Mouse (Mus musculus) ovary, adult 18-20 months (tissue): ENCODE results near the gene Gm12166.

Experiments
- DNase-seq: peaks from one replicate; pipeline ENCODE4 v3.0.0; 2022; ENCODE audit warnings: low spot score, mixed read lengths

Gene Gm12166

GRCm38 (mm10) chr11:46052105-46052659, at the start of gene Gm12166:
Gm12166 (minus strand) TSS chr11:46052321.
- peak; percentile 28 for DNase-seq

GRCm38 (mm10) chr11:46097062-46097461, 44.9 kb upstream of the Gm12166 start:
- DNase-seq, result no peak

- DNase-seq, result no peak
Measured at GRCm38 (mm10) chr11:46096265-46096649, 44.1 kb upstream of the Gm12166 start.

GRCm38 (mm10) chr11:46095477-46096264, 43.5 kb upstream of the Gm12166 start:
- DNase-seq, result no peak

- DNase-seq, result no peak
Measured at GRCm38 (mm10) chr11:46092121-46092520, 40.0 kb upstream of the Gm12166 start.

GRCm38 (mm10) chr11:46090951-46091667, 39.0 kb upstream of the Gm12166 start:
- no peak for DNase-seq

GRCm38 (mm10) chr11:46090036-46090725, 38.1 kb upstream of the Gm12166 start:
- DNase-seq, result no peak

GRCm38 (mm10) chr11:46089081-46089713, 37.1 kb upstream of the Gm12166 start:
- no peak for DNase-seq

- no peak for DNase-seq
Measured at GRCm38 (mm10) chr11:46086446-46086845, 34.3 kb upstream of the Gm12166 start.

- peak; percentile 35 for DNase-seq
Measured at GRCm38 (mm10) chr11:46085398-46086163, 33.5 kb upstream of the Gm12166 start.

- DNase-seq, result no peak
Measured at GRCm38 (mm10) chr11:46084568-46084967, 32.4 kb upstream of the Gm12166 start.

- DNase-seq, result no peak
Measured at GRCm38 (mm10) chr11:46083835-46084444, 31.8 kb upstream of the Gm12166 start.

- no peak for DNase-seq
Measured at GRCm38 (mm10) chr11:46083405-46083804, 31.3 kb upstream of the Gm12166 start.

GRCm38 (mm10) chr11:46081075-46081474, 29.0 kb upstream of the Gm12166 start:
- DNase-seq, result no peak

- DNase-seq, result no peak
Measured at GRCm38 (mm10) chr11:46077732-46078375, 25.7 kb upstream of the Gm12166 start.

- no peak for DNase-seq
Measured at GRCm38 (mm10) chr11:46077304-46077703, 25.2 kb upstream of the Gm12166 start.

GRCm38 (mm10) chr11:46076442-46077158, 24.5 kb upstream of the Gm12166 start:
- no peak for DNase-seq

GRCm38 (mm10) chr11:46075507-46075906, 23.4 kb upstream of the Gm12166 start:
- no peak for DNase-seq

GRCm38 (mm10) chr11:46073850-46074688, 21.9 kb upstream of the Gm12166 start:
- DNase-seq, result no peak
